Mouse (Mus musculus): ENCODE data around the gene Iqgap1. TPM values are rescaled to one million over a fixed set of nuclear protein-coding genes. Genes with fewer than 3 reads are reported as not detected.

The Iqgap1 gene
- total RNA-seq, 2 experiments from 2014 or later, result 74.3 to 74.9 TPM

DNA sequence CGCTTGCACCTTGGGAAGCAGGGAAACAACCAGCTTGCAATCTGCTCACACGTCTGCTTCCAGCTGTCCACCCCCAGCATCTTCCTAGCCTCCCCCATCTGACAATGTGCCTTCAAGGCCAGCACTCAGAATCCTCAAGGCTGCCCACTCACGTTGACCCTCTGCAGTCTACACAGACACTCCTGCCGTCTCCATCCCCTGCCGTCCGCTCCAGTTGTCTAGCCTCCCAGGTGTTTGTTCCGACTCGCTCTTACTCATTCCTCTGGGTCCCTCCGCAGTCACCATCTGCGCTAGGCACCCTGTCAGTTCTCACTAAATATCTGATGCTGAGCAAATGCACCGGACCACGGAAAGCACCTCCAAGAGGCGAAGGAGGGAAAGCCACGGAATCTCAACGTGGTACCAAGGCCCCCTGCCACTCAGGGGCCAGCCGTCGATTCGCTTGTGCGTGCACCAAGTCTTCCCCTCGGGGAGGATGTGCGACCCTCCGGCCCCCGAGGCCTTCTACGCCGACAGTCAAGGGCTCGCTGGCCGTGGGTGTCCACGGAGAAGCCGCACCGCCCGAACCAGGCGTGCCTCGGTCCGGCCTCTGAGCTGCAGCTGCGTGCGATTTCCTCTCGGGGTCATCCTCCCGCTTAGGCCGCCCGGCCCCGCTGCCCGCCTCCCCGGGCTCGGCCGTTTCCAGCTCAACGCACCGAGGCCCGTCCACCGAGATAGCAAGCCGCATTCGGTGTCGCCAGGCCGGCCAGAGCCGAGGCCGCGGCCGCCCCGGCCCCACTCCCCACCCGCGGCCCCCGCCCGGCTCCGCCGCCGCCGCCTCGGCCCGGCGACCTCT is 137.8 kb downstream of the Iqgap1 start:
- intact Hi-C loops (cut with DNase I), result loop anchor here (2.0 to 5.0 kb wide), 5 partner anchors 21 to 101 kb away; no protein-coding TSS in a partner anchor

GRCm38 (mm10) chr7:80685639-80686038 is 140.1 kb downstream of the Iqgap1 start:
- intact Hi-C loops (cut with DNase I), result loop anchor here (2.0 to 5.0 kb wide), 4 partner anchors 19 to 98 kb away; no protein-coding TSS in a partner anchor
- no peak for DNase-seq

More for the DNA sequence above, 137.8 kb downstream of the Iqgap1 start:
- peak; percentile 77 for DNase-seq

- intact Hi-C loops (cut with DNase I), result no loop called here
- DNase-seq, result no peak
Measured at GRCm38 (mm10) chr7:80682630-80683029, 143.1 kb downstream of the Iqgap1 start.

GRCm38 (mm10) chr7:80680218-80680847 is 145.4 kb downstream of the Iqgap1 start:
- intact Hi-C loops (cut with DNase I), result no loop called here
- no peak for DNase-seq

- no peak for DNase-seq
- intact Hi-C loops (cut with DNase I), result no loop called here
Measured at GRCm38 (mm10) chr7:80672323-80672722, 153.5 kb downstream of the Iqgap1 start.

DNA sequence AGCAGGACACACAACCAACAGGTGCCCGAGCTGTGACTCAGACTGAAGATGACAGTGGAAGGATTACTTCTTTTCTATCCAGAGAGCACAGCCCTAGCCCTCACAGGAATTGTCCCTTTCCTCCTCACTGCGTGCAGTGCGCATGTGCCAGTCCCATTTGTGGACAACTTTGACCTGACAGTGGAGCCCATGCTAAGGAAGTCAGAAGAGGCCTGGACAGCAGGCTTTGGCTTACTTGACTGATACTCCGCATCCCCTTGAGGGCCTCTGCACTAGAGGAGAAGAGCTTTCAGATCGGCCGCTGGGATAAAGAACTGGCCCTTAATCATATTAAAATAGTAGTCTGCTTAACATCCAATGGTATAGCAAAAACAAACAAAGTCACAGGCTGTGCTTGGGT is 154.9 kb downstream of the Iqgap1 start:
- no peak for DNase-seq
- intact Hi-C loops (cut with DNase I), result no loop called here

- intact Hi-C loops (cut with DNase I), result loop anchor here (2.0 kb wide), 1 partner anchor 20 kb away; no protein-coding TSS in a partner anchor
- DNase-seq, result no peak
Measured at GRCm38 (mm10) chr7:80667190-80667589, 158.6 kb downstream of the Iqgap1 start.

- DNase-seq, result peak; percentile 61 to 65
- intact Hi-C loops (cut with DNase I), result loop anchor here (2.0 kb wide), 1 partner anchor 20 kb away; no protein-coding TSS in a partner anchor
Measured at GRCm38 (mm10) chr7:80666198-80666915, 159.4 kb downstream of the Iqgap1 start.

Other genes starting within 250 kb of the Iqgap1 start
- 10 to 100 TPM; 20.6 to 20.7 TPM for gene Crtc3, start 137.1 kb downstream of the Iqgap1 start, total RNA-seq (2021)
- gene Zscan2, start 34.9 kb upstream of the Iqgap1 start, total RNA-seq (2021), result 1 to 10 TPM; 8.0 to 9.6 TPM
- gene Wdr73, start 75.3 kb upstream of the Iqgap1 start, total RNA-seq (2021), result 10 to 100 TPM in 1 of 2 experiments, 1 to 10 TPM in 1; 7.9 to 10.6 TPM
- 1 to 10 TPM; 2.1 to 6.4 TPM for gene Nmb, start 79.1 kb upstream of the Iqgap1 start, total RNA-seq (2021)
- 10 to 100 TPM; 70.2 to 75.0 TPM for gene Sec11a, start 121.8 kb upstream of the Iqgap1 start, total RNA-seq (2021)
- 10 to 100 TPM; 22.9 to 24.9 TPM for gene Zfp592, start 167.7 kb upstream of the Iqgap1 start, total RNA-seq (2021)
- 10 to 100 TPM; 85.0 to 90.5 TPM for gene Alpk3, start 231.6 kb upstream of the Iqgap1 start, total RNA-seq (2021)

Data from heart, postnatal 10 days (tissue).